Mouse (Mus musculus) spleen, postnatal 14 days (tissue): ENCODE measurements around the gene Slc9a1.

Experiments
- DNase-seq, 2 experiments: peaks; one replicate each; pipeline ENCODE4 v3.0.0; 2021 to 2022; ENCODE audit warnings: low spot score in 2 of 2

The Slc9a1 gene

GRCm38 (mm10) chr4:133369553-133370297 lies at the start of gene Slc9a1:
Gene Slc9a1, plus strand, starts transcription at chr4:133369706.
- DNase-seq, result peak; percentile 87 to 94

DNA sequence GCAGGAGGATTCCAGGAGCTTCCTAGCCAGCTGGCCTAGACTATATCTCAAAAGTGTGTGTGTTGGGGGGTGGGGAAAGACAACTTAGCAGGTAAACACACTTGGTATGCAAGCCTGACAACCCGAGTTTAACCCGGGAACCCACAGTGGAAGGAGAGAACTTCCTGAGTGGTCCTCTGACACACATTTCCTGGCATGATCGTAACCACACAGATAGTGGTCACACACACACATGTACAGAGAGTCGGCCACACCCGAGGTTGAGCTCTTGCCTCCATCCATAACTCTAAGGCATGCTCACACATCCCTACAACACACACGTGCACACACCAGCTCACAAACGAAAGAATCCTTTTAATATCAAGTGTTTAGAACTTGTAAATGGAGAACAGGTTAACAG lies 41.4 kb upstream of the Slc9a1 start:
- no peak for DNase-seq

DNA sequence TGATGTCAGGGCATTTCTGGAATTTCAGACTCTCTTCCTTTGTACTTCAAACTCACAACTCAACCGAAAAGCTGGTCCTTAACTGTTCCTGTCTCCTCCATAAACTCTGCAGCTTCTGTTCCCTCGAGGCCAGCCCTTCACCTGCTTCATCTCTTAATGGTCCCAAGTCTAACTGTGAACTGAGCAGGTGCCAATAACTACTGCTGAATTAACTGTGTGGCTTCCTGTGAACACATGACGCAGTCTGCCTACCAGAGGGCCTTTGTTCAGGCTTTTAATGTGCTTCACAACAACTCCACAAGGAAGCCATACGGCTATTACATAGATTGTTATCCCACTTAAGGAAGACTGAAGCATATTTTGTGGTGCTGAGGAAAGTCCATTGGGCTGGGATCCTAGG lies 39.2 kb upstream of the Slc9a1 start:
- DNase-seq, result no peak

- DNase-seq, result no peak
Measured at GRCm38 (mm10) chr4:133333306-133333705, 36.2 kb upstream of the Slc9a1 start.

- no peak for DNase-seq
Measured at GRCm38 (mm10) chr4:133337833-133338520, 31.5 kb upstream of the Slc9a1 start.

- DNase-seq, result no peak
Measured at GRCm38 (mm10) chr4:133338521-133339095, 30.9 kb upstream of the Slc9a1 start.

DNA sequence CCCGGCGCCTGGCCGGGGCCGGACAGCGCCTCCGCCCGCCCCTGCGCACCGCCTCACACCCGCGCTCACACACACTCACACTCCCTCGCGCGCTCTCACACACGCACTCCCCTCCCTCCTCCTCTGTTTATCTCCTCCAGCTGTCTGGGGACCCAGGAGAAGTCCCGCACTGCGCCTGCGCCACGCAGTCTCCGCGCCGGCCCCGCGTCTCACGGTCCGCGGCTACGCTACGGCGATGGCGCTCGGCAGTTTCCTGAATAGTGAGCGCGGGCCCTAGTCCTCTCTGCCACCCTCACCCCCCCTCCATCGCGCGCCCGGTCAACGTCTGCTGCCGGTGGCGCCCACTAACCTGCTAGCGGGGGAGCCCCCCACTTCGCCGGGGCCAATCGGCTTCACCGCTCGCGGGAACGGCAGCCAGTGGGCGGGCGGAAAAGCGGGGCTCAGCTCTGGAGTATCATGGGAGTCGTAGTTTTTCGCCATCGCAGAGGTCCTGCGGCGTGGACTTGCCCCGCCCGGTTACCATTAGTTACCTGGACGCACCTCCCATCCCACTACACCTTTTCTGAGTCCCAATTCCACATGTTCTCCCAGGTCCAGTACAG lies 30.3 kb upstream of the Slc9a1 start:
- DNase-seq, result peak; percentile 90 to 92

DNA sequence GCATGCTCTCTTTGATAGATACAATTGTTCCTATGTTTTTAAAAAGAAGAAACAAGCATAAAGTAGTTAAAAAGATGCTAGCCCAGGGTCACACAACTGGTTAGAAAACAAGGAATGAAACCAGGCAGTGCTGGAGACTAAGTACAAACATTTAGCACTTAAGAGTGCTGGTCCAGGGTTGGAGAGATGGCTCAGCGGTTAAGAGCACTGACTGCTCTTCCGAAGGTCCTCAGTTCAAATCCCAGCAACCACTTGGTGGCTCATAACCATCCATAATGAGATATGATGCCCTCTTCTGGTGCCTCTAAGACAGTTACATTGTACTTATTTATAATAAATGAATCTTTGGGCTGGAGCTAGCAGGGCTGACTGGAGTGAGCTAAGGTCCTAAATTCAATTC lies 29.3 kb upstream of the Slc9a1 start:
- DNase-seq, result no peak

DNA sequence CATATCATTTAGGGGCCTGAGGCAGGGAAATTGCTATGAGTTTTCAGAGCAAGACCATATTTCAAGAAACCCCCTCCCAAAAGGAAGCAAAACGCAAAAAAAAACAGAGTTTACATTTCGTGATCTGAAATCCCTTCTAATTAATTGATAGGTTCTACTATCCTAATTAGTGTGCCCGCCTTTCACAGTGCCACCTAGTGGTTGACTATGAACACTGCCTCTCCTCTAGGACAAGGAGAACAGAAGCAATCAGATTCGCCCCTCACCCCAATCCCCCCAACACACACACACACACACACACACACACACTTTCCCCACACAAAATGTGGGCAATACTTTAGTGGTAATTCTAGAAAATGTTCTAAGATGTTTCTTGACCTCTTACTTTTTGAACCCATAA lies 25.4 kb upstream of the Slc9a1 start:
- DNase-seq, result peak in 1 of 2 experiments; percentile 38

DNA sequence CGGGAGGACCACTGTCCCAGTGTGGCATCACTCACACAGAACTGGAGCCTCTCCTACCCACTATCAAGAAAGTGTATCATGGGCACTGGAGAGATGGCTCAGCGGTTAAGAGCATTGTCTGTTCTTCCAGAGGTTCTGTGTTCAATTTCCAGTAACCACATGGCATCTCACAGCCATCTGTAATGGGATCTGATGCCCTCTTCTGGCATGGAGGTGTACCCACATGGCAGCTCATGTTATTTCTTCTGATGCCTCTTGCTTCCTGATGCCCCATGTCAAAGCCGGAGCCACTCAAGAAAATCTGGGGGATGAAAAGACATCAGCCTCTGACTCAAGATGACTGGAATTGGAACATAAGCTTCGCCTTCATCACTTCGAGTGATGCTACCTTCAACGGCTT lies 23.8 kb upstream of the Slc9a1 start:
- no peak for DNase-seq

DNA sequence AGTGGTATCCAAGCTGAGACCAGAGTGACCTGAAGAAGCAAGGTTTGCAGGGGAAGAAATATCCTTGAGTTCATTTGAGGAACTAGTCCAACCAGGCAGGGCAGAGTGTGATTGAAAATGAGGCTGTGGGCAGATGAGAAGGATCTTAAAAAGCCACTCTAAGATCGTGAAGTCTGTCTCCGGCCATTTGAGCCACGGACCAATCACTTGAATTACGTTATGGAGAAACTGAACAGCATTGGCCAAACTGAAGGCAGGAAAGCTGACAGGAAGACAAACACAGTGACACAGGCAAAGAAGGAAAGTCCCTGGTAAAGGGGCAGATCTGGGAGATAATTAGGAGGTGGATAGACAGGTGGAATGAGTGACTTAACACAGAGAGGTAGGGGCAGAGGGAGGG lies 22.9 kb upstream of the Slc9a1 start:
- no peak for DNase-seq

- no peak for DNase-seq
Measured at GRCm38 (mm10) chr4:133347624-133348023, 21.9 kb upstream of the Slc9a1 start.

- DNase-seq, result no peak
Measured at GRCm38 (mm10) chr4:133348051-133348775, 21.3 kb upstream of the Slc9a1 start.

DNA sequence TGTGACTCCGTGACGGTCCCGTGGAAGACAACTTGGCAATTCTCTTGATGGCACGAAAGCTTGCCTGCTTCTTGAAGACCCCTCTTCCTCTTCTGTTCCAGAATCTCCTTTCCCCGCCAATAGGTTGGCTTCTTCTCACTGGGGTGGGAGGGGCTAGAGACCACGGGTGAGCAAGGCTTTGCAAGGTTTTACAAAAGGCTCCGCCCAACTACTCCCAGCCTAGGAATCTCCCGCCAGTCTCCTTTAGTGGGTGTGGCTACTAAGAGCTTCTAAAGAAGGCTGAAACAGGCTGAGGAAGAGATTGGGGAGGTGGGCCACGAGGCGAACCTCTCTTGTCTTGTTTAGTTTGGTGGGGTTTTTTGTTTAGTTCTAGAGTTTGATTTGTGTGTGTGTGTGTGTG lies 16.7 kb upstream of the Slc9a1 start:
- DNase-seq, result no peak

GRCm38 (mm10) chr4:133353367-133354365 lies 15.8 kb upstream of the Slc9a1 start, which contains the start of gene Wdtc1:
Gene Wdtc1, minus strand, starts transcription at chr4:133353481.
- no peak for DNase-seq

- DNase-seq, result no peak
Measured at GRCm38 (mm10) chr4:133354641-133355040, 14.9 kb upstream of the Slc9a1 start.

DNA sequence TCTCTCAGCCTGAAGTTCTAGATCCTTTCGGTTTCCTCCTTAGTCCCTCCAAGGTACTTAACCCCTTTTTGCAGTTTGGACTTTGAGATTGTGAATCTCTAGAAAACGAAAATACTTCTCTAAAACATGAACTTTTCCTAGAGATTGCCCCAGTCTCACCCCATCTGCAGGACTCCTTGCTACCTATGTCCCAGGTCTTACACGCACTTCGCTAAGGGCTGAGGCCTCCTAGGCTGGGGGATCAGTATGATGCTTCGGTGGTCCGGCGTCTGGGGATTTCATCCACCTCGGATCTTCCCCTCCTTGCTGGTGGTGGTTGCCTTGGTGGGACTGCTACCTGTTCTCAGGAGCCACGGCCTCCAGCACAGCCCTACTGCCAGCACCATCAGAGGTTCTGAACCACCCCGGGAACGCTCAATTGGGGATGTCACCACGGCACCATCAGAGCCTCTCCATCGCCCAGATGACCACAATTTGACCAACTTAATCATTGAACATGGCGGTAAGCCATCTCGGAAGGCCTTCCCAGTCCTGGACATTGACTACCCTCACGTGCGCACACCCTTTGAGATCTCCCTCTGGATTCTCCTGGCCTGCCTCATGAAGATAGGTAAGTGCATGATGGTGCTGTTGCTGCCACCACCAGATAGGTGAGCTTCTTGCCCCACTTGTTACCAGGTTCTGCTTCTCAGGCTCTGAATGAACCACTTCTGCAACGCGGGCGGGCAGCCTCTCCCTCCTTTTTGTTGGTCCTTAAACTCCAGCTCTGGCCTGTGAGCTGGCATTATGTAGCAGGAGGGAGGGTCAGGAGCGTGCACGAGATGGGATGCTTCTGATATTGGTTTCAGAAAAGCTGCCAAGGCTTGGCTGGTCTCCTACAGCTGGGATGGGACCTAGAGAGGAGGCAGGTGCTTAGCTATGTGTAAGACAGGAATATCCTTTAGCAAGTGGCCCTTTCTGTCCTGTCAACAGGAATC lies 1.1 kb downstream of the Slc9a1 start:
- DNase-seq, result no peak

GRCm38 (mm10) chr4:133371621-133372277 lies 2.2 kb downstream of the Slc9a1 start:
- DNase-seq, result no peak

DNA sequence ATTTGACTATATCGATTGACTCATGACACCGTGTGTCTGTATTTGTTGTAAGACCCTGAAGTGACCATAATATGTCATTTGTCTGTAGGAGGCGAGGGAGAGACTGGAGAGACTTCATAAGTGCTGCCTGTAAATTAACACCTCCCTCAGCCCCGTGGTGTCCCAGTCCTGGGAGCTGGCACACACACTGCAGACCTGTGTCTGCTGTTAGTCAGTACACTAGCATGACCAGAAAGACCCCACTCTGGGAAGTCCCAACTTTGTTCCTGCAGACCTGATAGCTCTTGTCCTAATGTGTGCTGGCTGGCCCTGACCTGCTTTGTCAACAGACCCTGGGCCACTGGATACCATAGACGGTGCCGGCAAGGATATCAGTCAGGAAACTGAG lies 2.8 kb downstream of the Slc9a1 start:
- no peak for DNase-seq
